Mouse (Mus musculus): ENCODE results near the gene Ccdc124.

Gene Ccdc124

GRCm38 (mm10) chr8:70821399-70821962 is 52.3 kb downstream of the Ccdc124 start:
- DNase-seq (ENCODE audit: low spot score), result no peak

- no peak for DNase-seq (ENCODE audit: low spot score)
Measured at GRCm38 (mm10) chr8:70820101-70820935, 53.4 kb downstream of the Ccdc124 start.

All from spleen, adult 12 weeks (tissue).